ENCODE assay signal across 29 mouse cellular contexts in genomic region chr3:129939058-129939457, GRCm38 (mm10). TPM values are rescaled to one million over a fixed set of nuclear protein-coding genes. Genes with fewer than 3 reads are reported as not detected.
DNase-seq lines count a peak whose midpoint lies in the region; ATAC-seq and TF ChIP-seq lines count a peak whose summit lies in the region.
"Had no signal": no experiment of that assay in that cellular context is flagged by ENCODE, and none has a peak within 500 bp of the region (broad histone marks: within the 10 kb centered on the region; RNA-seq: fewer than 3 reads in every experiment).

No protein-coding gene starts in this region.

- no peak overlapping the region for H3K27ac ChIP-seq in hindbrain, embryonic 11.5 days (ENCODE audit: low read depth, low read length)
- H3K27ac ChIP-seq in hindbrain, embryonic 14.5 days = no peak overlapping the region
- H3K27ac ChIP-seq in midbrain, embryonic 14.5 days (replicated peaks; ENCODE audit: low read depth, low read length) = no peak overlapping the region
- H3K27ac ChIP-seq in midbrain, embryonic 15.5 days = no peak overlapping the region
- no peak overlapping the region for H3K27ac ChIP-seq in forebrain, embryonic 15.5 days (replicated peaks)
- H3K27ac ChIP-seq: embryonic facial prominence, embryonic 10.5 days; embryonic facial prominence, embryonic 13.5 days; forebrain, embryonic 12.5 days; gastrocnemius, adult 2 months; heart, embryonic 13.5 days; hindbrain, embryonic 12.5 days had no signal

- no peak overlapping the region for H3K4me3 ChIP-seq in hindbrain, embryonic 11.5 days (ENCODE audit: low read depth, low read length)
- H3K4me3 ChIP-seq in hindbrain, embryonic 14.5 days (replicated peaks; ENCODE audit: low read length) = no peak overlapping the region
- no peak overlapping the region for H3K4me3 ChIP-seq in midbrain, embryonic 14.5 days (replicated peaks; ENCODE audit: low read depth, low read length)
- H3K4me3 ChIP-seq in midbrain, embryonic 15.5 days = no peak overlapping the region
- H3K4me3 ChIP-seq in forebrain, embryonic 15.5 days = no peak overlapping the region
- H3K4me3 ChIP-seq: embryonic facial prominence, embryonic 10.5 days; embryonic facial prominence, embryonic 13.5 days; erythroblast, embryonic 14.5 days; forebrain, embryonic 12.5 days; gastrocnemius, adult 2 months; heart, embryonic 13.5 days; hindbrain, embryonic 12.5 days had no signal

- no peak for TF ChIP-seq POLR2A in brain, embryonic 14.5 days (IDR thresholded peaks at IDR 0.05; ENCODE audit: borderline replicate concordance, extremely low read depth, insufficient read depth, insufficient read length, poor library complexity, severe bottlenecking)

- DNase-seq in hindbrain, embryonic 11.5 days (ENCODE audit: low spot score) = peak; percentile 2
- DNase-seq in hindbrain, embryonic 14.5 days (ENCODE audit: low spot score) = no peak
- peak; percentile 11 for DNase-seq in midbrain, embryonic 14.5 days
- DNase-seq in brain, embryonic 14.5 days (ENCODE audit: low read depth) = peak; percentile 31
- DNase-seq in retina, postnatal 1 day = peak; percentile 72
- DNase-seq: adrenal gland, adult 2 months; adrenal gland, postnatal 14 days; B cell, adult 2 months; cerebellum, adult 11-12 months; cerebellum, adult 8-10 months; cerebellum, postnatal 36 days; embryo, embryonic 11 days; gastrocnemius, adult 2 months; gastrocnemius, postnatal 14 days; heart, adult 18-20 months; heart, postnatal 14 days; heart, postnatal 4 days had no signal

- no peaks in the 10 kb centered on the region for H3K36me3 ChIP-seq in hindbrain, embryonic 11.5 days (ENCODE audit: control insufficient read depth, insufficient read depth, low read length)
- no peaks in the 10 kb centered on the region for H3K36me3 ChIP-seq in hindbrain, embryonic 14.5 days (replicated peaks; ENCODE audit: control insufficient read depth, insufficient read depth)
- H3K36me3 ChIP-seq in midbrain, embryonic 14.5 days (ENCODE audit: control insufficient read depth, insufficient read depth, low read length) = no peaks in the 10 kb centered on the region
- no peaks in the 10 kb centered on the region for H3K36me3 ChIP-seq in midbrain, embryonic 15.5 days (replicated peaks)
- H3K36me3 ChIP-seq in forebrain, embryonic 15.5 days = no peaks in the 10 kb centered on the region
- H3K36me3 ChIP-seq: embryonic facial prominence, embryonic 10.5 days; embryonic facial prominence, embryonic 13.5 days; forebrain, embryonic 12.5 days; G1E; heart, embryonic 13.5 days; hindbrain, embryonic 12.5 days had no signal

- no peaks in the 10 kb centered on the region for H3K27me3 ChIP-seq in hindbrain, embryonic 11.5 days (ENCODE audit: control insufficient read depth, insufficient read depth, low read length)
- no peaks in the 10 kb centered on the region for H3K27me3 ChIP-seq in hindbrain, embryonic 14.5 days (ENCODE audit: control insufficient read depth, insufficient read depth, low read length)
- H3K27me3 ChIP-seq in midbrain, embryonic 14.5 days (ENCODE audit: control insufficient read depth, insufficient read depth, low read length) = no peaks in the 10 kb centered on the region
- H3K27me3 ChIP-seq in midbrain, embryonic 15.5 days (replicated peaks) = no peaks in the 10 kb centered on the region
- no peaks in the 10 kb centered on the region for H3K27me3 ChIP-seq in forebrain, embryonic 15.5 days
- H3K27me3 ChIP-seq: CH12.LX; embryonic facial prominence, embryonic 13.5 days; forebrain, embryonic 12.5 days; heart, embryonic 13.5 days; hindbrain, embryonic 12.5 days had no signal

- no peak for ATAC-seq in hindbrain, embryonic 11.5 days (ENCODE audit: low FRiP score)
- ATAC-seq in hindbrain, embryonic 14.5 days (ENCODE audit: low FRiP score) = no peak
- ATAC-seq in midbrain, embryonic 14.5 days (ENCODE audit: low FRiP score, low TSS enrichment) = no peak
- no peak for ATAC-seq in midbrain, embryonic 15.5 days (replicated peaks)
- no peak for ATAC-seq in forebrain, embryonic 15.5 days (replicated peaks)
- ATAC-seq: forebrain, embryonic 16.5 days; hindbrain, embryonic 16.5 days had no signal

- TF ChIP-seq CTCF in brain, embryonic 14.5 days (IDR thresholded peaks at IDR 0.05; ENCODE audit: borderline replicate concordance, extremely low read depth, insufficient read depth, insufficient read length) = no peak

- WGBS in hindbrain, embryonic 11.5 days = 59% methylated on average over 7 of the region's 7 CpGs
- 58% methylated on average over 7 of the region's 7 CpGs for WGBS in hindbrain, embryonic 14.5 days
- 42% methylated on average over 7 of the region's 7 CpGs for WGBS in midbrain, embryonic 14.5 days
- WGBS in midbrain, embryonic 15.5 days = 43% methylated on average over 7 of the region's 7 CpGs
- 58% methylated on average over 7 of the region's 7 CpGs for WGBS in forebrain, embryonic 15.5 days

- H3K4me2 ChIP-seq in hindbrain, embryonic 11.5 days (replicated peaks; ENCODE audit: low read depth, low read length) = no peak overlapping the region
- no peak overlapping the region for H3K4me2 ChIP-seq in hindbrain, embryonic 14.5 days (replicated peaks)
- H3K4me2 ChIP-seq in midbrain, embryonic 14.5 days (ENCODE audit: low read length) = no peak overlapping the region
- H3K4me2 ChIP-seq in midbrain, embryonic 15.5 days = no peak overlapping the region
- H3K4me2 ChIP-seq in forebrain, embryonic 15.5 days (replicated peaks) = no peak overlapping the region
- H3K4me2 ChIP-seq: embryonic facial prominence, embryonic 13.5 days; forebrain, embryonic 12.5 days; heart, embryonic 13.5 days; hindbrain, embryonic 12.5 days had no signal

- H3K9ac ChIP-seq in hindbrain, embryonic 11.5 days (ENCODE audit: low read depth, low read length) = no peak overlapping the region
- H3K9ac ChIP-seq in hindbrain, embryonic 14.5 days = no peak overlapping the region
- H3K9ac ChIP-seq in midbrain, embryonic 14.5 days (replicated peaks; ENCODE audit: low read length) = no peak overlapping the region
- no peak overlapping the region for H3K9ac ChIP-seq in midbrain, embryonic 15.5 days
- no peak overlapping the region for H3K9ac ChIP-seq in forebrain, embryonic 15.5 days (replicated peaks)
- H3K9ac ChIP-seq: embryonic facial prominence, embryonic 13.5 days; forebrain, embryonic 12.5 days; heart, embryonic 13.5 days; hindbrain, embryonic 12.5 days had no signal

- H3K4me1 ChIP-seq in hindbrain, embryonic 11.5 days (replicated peaks; ENCODE audit: control insufficient read depth, insufficient read depth, low read length) = no peaks in the 10 kb centered on the region
- H3K4me1 ChIP-seq in hindbrain, embryonic 14.5 days (replicated peaks; ENCODE audit: control insufficient read depth, insufficient read depth, low read length) = no peaks in the 10 kb centered on the region
- H3K4me1 ChIP-seq in midbrain, embryonic 14.5 days (ENCODE audit: control insufficient read depth, insufficient read depth, low read length) = no peaks in the 10 kb centered on the region
- no peaks in the 10 kb centered on the region for H3K4me1 ChIP-seq in midbrain, embryonic 15.5 days
- H3K4me1 ChIP-seq in forebrain, embryonic 15.5 days = peaks cover 3% of the 10 kb centered on the region
- H3K4me1 ChIP-seq: heart, embryonic 13.5 days had no signal

- H3K9me3 ChIP-seq in hindbrain, embryonic 11.5 days (ENCODE audit: control insufficient read depth, low read length) = no peaks in the 10 kb centered on the region
- H3K9me3 ChIP-seq in hindbrain, embryonic 14.5 days (ENCODE audit: control insufficient read depth, low read length) = no peaks in the 10 kb centered on the region
- no peaks in the 10 kb centered on the region for H3K9me3 ChIP-seq in midbrain, embryonic 14.5 days (ENCODE audit: control insufficient read depth, low read length)
- no peaks in the 10 kb centered on the region for H3K9me3 ChIP-seq in midbrain, embryonic 15.5 days
- H3K9me3 ChIP-seq in forebrain, embryonic 15.5 days = no peaks in the 10 kb centered on the region
- H3K9me3 ChIP-seq: embryonic facial prominence, embryonic 10.5 days; embryonic facial prominence, embryonic 13.5 days; forebrain, embryonic 12.5 days; G1E; heart, embryonic 13.5 days; hindbrain, embryonic 12.5 days had no signal

RNA-seq across cellular contexts. Expression of gene Mcub, which starts 30.9 kb away (rescaled TPM):
- 1.7 and 2.8 TPM in 2 replicates for polyA plus RNA-seq in hindbrain, embryonic 11.5 days (2014; fragmentation: Nextera tagmentation; extraction: Ambion mirVana)
- 5.2 and 5.4 TPM in 2 replicates for polyA plus RNA-seq in hindbrain, embryonic 14.5 days (2014; fragmentation: Nextera tagmentation; extraction: Ambion mirVana)
- polyA plus RNA-seq in midbrain, embryonic 14.5 days (2014; fragmentation: Nextera tagmentation; extraction: Ambion mirVana) = 2.6 and 5.6 TPM in 2 replicates
- polyA plus RNA-seq in midbrain, embryonic 15.5 days (2015; fragmentation: Nextera tagmentation; extraction: Ambion mirVana) = 3.9 and 6.3 TPM in 2 replicates
- polyA plus RNA-seq in brain, embryonic 14.5 days (2012; rRNA removed) = 3.0 and 3.8 TPM in 2 replicates
- polyA plus RNA-seq in forebrain, embryonic 15.5 days (2015; fragmentation: Nextera tagmentation; extraction: Ambion mirVana) = 6.0 and 7.6 TPM in 2 replicates
- polyA plus RNA-seq: G1E had no signal

RNA-seq across cellular contexts. Expression of gene Casp6, which starts 37.8 kb away (rescaled TPM):
- 66.0 and 67.4 TPM in 2 replicates for polyA plus RNA-seq in hindbrain, embryonic 11.5 days (2014; fragmentation: Nextera tagmentation; extraction: Ambion mirVana)
- 25.0 and 25.3 TPM in 2 replicates for polyA plus RNA-seq in hindbrain, embryonic 14.5 days (2014; fragmentation: Nextera tagmentation; extraction: Ambion mirVana)
- 19.0 and 24.4 TPM in 2 replicates for polyA plus RNA-seq in midbrain, embryonic 14.5 days (2014; fragmentation: Nextera tagmentation; extraction: Ambion mirVana)
- polyA plus RNA-seq in midbrain, embryonic 15.5 days (2015; fragmentation: Nextera tagmentation; extraction: Ambion mirVana) = 20.1 and 22.1 TPM in 2 replicates
- 26.4 and 38.0 TPM in 2 replicates for polyA plus RNA-seq in brain, embryonic 14.5 days (2012; rRNA removed)
- polyA plus RNA-seq in forebrain, embryonic 15.5 days (2015; fragmentation: Nextera tagmentation; extraction: Ambion mirVana) = 30.8 and 33.4 TPM in 2 replicates
